Mouse (Mus musculus) mouse embryonic stem cell (cell line): ENCODE data around the gene Myo1c.
"Not testable (repeated sequence)": the region's sequence is repeated elsewhere in the genome, so short reads cannot be mapped to it uniquely, and the experiment has no call there.

Experiments used
- in situ Hi-C, 2 experiments: fragments of 300-500 bp; cut with MboI; formaldehyde crosslinking; loops; 1 replicate in 1 of 2; 3 replicates in 1 of 2; pipeline ENCODE4 v1.14.3; 2019 to 2020; ENCODE audit warnings: low sequenced_read_pairs in 2 of 2, low pct_unique_long_range_greater_than_20kb in 1 of 2, mixed read lengths in 1 of 2; ENCODE audit not compliant: unreplicated experiment in 1 of 2

Myo1c gene

DNA sequence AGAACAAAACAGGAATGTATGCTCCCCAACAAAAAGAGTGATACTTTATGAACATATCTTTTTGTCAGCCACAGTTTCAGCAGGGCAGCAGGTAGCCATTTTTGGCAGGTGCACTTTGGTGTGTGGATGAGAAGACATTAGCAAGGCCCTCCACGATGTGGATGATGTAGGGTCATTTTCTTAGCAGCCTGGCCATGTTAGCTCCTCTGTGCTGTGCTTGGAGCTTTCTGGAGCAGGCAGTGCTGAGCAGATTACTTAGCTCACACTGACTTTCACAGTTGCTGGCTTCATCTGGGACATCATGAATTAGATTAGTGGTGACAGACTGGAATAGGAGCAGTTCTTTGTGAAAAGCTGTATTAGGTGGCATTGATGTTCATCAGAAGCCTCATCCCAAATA lies 39.7 kb downstream of the Myo1c start:
- in situ Hi-C loops, result no loop called here

DNA sequence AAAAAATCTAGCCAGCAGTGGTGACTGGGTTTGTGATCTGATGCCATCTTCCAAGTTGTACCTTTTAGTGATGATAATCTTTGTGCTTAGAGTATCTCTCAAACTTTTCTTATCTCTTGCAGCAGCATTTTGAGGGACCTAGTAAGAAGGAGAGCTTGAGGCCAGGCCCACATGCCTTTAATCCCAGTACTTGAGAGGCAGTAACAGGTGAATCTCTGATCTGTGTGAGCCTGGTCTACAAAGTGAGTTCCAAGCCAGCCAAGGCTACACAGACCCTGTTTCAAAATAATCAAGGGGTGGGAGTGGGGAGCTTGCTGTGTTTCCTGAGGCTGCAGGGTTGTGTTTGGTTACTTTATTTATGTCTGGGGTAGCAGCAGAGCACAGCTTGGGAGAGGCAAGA lies 40.7 kb downstream of the Myo1c start:
- in situ Hi-C loops, result no loop called here

DNA sequence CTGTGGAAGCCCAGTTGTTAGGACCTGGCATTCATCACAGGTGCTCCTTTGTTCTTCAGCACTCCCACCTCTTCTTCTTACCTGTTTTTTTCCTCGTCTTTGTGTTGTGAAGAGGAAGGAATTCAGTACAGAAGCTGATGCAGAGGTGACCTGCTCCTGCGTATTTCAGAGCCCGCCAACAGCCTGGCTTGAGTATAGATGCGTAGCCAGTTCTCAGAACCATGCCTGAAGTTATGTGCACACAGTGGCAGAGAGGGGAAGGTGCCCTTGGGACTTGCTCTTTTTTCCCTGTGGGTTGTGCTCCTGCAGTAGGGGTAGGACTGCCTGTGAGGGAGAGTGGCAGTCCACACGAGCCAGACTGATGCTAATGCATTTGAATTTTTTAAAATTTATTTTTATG lies 43.3 kb downstream of the Myo1c start:
- in situ Hi-C loops, result no loop called here

DNA sequence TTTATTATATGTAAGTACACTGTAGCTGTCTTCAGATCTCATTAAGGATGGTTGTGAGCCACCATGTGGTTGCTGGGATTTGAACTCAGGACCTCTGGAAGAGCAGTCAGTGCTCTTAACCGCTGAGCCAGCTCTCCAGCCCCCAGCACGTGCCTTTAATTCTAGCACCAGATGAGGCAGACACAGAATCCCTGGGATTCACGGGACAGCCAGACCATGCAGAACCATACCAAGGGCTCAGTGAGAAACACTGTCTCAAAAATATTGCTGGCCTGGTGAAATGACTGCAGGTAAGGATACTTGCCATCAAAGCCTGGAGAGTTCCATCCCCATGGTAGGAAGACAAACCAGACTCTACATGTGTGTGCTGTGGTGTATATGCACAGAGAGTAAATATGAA lies 47.2 kb downstream of the Myo1c start:
- in situ Hi-C loops, result not testable (repeated sequence)

DNA sequence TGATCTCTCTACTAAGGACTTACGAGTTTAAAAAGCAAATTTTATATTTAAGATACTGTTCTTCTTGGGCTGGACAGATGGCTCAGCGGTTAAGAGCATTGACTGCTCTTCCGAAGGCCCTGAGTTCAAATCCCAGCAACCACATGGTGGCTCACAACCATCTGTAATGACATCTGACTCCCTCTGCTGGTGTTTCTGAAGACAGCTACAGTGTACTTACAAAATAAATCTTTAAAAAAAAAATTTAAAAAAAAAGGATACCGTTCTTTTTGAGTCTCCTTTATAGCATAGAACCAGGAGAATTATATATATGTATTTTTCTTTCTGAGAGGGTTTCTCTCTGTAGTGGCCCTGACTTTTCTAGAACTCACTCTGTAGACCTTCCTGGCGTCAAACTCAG lies 50.3 kb downstream of the Myo1c start:
- in situ Hi-C loops, result no loop called here

DNA sequence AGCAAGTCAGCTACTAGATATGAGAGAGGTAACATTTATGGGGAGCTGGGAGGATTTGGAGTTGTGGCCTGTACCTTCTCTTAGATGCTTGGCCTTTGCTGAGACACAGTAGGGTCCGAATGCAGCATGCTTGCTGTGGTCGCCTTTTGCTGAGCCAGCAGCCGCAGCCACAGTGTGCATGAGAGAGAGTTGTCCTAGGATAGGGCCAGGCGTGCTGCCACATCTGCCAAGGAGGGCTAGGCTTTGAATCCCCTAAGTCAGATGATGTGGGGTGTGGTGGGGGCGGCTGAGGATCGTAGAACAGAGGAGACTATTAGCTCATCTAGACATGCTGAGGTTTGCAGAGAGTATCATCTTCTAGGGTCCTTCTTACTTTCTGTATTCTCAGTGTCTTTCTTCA lies 52.5 kb downstream of the Myo1c start:
- in situ Hi-C loops, result no loop called here

DNA sequence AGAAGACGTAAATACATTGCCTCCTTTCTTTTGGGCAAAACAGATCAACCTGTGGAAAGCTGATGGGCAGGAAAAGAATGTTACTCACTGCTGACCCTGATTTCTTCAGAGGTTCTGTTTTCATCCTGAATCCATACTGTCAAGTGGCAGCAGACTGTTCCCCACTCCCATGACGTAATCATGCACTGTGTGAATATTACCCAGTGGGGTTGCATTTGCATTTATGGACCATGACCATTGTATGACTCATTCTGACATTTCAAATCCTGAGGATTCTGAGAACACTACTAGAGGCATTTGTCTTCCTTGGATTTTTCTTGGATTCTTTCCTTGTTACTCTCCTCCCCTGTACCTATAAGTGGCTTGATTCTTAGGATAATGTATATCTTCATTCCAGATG lies 53.4 kb downstream of the Myo1c start:
- in situ Hi-C loops, result no loop called here

DNA sequence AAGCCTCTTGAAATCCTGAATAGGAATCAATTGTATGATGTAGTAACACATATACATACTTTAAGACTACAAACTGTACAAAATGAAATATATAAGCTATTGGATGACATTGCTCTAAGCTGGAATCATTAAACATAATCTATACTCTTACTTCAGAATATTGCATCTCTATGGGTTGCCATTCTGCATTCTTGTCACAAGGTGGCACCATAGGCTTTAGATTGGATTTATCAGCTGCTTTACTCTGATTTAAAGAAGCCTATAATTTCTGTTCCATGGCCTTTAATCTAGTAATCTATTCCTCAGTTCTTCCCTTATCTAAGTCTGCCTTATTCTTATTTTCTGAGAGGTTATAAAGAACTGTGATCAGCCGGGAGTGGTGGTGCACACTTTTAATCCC lies 63.6 kb downstream of the Myo1c start:
- in situ Hi-C loops, result loop anchor here (5.0 to 10.0 kb wide), 2 partner anchors 188 to 191 kb away; no protein-coding TSS in a partner anchor

DNA sequence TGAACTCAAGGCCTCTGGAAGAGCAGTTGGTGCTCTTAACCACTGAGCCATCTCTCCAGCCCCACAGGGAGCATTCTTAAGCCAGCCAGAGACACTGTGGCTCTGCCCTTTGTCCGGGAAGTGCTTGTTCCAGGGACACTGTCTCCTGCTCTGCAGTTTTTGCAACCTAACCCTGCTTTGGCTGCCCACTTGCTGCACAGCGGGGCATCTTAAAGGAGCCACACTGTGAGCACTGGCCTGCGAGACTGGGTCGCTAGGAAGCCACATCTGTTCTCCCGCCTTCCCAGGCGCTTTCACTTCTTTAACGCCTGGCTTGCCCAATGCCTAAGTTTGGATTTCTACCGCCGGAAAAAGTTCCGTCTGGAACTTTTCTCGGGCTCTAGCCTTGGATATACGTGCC lies 65.3 kb downstream of the Myo1c start:
- in situ Hi-C loops, result loop anchor here in 1 of 2 experiments (10.0 kb wide), 1 partner anchor 189 kb away; no protein-coding TSS in a partner anchor

DNA sequence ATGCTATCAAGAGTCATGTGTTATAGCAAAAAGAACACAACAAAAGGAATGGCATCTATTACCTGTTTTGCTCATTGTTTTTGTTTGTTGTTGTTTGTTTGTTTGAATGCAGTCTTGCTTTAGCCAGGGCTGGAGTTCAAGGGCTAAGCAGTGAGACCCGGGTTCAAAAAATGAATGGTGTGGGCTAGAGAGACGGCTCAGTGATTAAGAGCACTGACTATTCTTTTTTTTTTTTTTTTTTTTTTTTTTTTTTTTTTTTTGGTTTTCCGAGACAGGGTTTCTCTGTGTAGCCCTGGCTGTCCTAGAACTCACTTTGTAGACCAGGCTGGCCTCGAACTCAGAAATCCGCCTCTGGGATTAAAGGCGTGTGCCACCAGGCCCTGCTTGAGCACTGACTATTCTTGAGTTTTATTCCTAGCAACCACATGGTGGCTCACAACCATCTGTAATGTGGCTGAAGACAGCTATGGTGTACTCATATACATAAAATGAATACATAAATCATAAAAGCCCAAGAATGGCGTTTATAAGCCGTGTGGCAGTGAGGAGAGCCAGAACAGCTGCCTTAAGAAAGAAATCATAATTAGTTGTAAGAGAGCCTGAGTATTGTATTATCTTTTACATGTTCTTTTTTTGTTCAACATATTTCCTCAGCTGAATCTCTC lies 66.5 kb downstream of the Myo1c start:
- in situ Hi-C loops, result loop anchor here in 1 of 2 experiments (10.0 kb wide), 1 partner anchor 188 kb away; no protein-coding TSS in a partner anchor

DNA sequence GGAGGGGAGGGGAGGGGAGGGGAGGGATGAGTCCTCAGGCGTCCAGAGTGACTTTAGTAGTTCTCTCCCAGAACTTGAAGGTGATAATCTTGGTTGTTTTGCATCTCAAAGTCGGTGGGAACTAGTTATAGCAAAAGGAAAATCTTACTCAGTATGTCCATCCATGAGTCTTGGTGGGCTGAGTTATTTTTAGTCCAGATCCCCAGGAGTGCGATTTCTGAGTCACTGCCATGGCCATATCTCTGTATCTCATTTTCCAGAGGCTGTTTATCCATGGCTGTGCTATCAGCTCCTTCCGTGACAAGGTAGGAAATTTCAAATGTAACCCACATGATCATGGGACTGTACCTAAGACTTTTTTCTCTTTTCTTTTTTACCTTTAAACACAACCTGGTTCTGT lies 72.0 kb downstream of the Myo1c start:
- in situ Hi-C loops, result no loop called here
